Mouse (Mus musculus): ENCODE data around the gene Spem2.

Spem2 gene

GRCm38 (mm10) chr11:69835326-69835965 is 17.2 kb upstream of the Spem2 start:
- no peak for DNase-seq

GRCm38 (mm10) chr11:69834001-69834549 is 15.8 kb upstream of the Spem2 start:
- DNase-seq: no peak

- no peak for DNase-seq
Measured at GRCm38 (mm10) chr11:69833554-69833953, 15.3 kb upstream of the Spem2 start.

GRCm38 (mm10) chr11:69828832-69829231 is 10.6 kb upstream of the Spem2 start:
- no peak for DNase-seq

- DNase-seq: no peak
Measured at GRCm38 (mm10) chr11:69823456-69823855, 5.2 kb upstream of the Spem2 start.

GRCm38 (mm10) chr11:69822080-69822479 is 3.8 kb upstream of the Spem2 start, which contains the start of gene Spem1:
Gene Spem1, minus strand, starts transcription at chr11:69822180.
- DNase-seq: no peak

- no peak for DNase-seq
Measured at GRCm38 (mm10) chr11:69818871-69819270, 606 bp upstream of the Spem2 start.

- DNase-seq: no peak
Measured at GRCm38 (mm10) chr11:69816520-69816919, 1.7 kb downstream of the Spem2 start.

- no peak for DNase-seq
Measured at GRCm38 (mm10) chr11:69815155-69815554, 3.1 kb downstream of the Spem2 start, which contains the start of gene Gm39566. Gene Gm39566, minus strand, starts transcription at chr11:69815298.

GRCm38 (mm10) chr11:69810280-69810679 is 8.0 kb downstream of the Spem2 start:
- no peak for DNase-seq

GRCm38 (mm10) chr11:69807641-69808040 is 10.6 kb downstream of the Spem2 start:
- DNase-seq: no peak

- no peak for DNase-seq
Measured at GRCm38 (mm10) chr11:69806378-69806777, 11.9 kb downstream of the Spem2 start.

GRCm38 (mm10) chr11:69804972-69805909 is 13.0 kb downstream of the Spem2 start, which contains the start of gene Tmem102:
Gene Tmem102, minus strand, starts transcription at chr11:69805624.
- peak; percentile 87 to 91 for DNase-seq

GRCm38 (mm10) chr11:69804652-69804940 is 13.7 kb downstream of the Spem2 start:
- DNase-seq: peak in 1 of 2 experiments; percentile 56

GRCm38 (mm10) chr11:69803786-69804651 is 14.2 kb downstream of the Spem2 start:
- peak; percentile 76 to 83 for DNase-seq

GRCm38 (mm10) chr11:69803328-69803727 is 14.9 kb downstream of the Spem2 start:
- DNase-seq: no peak

- peak; percentile 74 to 75 for DNase-seq
Measured at GRCm38 (mm10) chr11:69802648-69803105, 15.6 kb downstream of the Spem2 start.

- no peak for DNase-seq
Measured at GRCm38 (mm10) chr11:69801379-69801977, 16.8 kb downstream of the Spem2 start, which contains the start of gene Fgf11. Gene Fgf11, minus strand, starts transcription at chr11:69801857.

- DNase-seq: peak in 1 of 2 experiments; percentile 39
Measured at GRCm38 (mm10) chr11:69800392-69801197, 17.7 kb downstream of the Spem2 start.

GRCm38 (mm10) chr11:69800138-69800391 is 18.2 kb downstream of the Spem2 start:
- DNase-seq: no peak

GRCm38 (mm10) chr11:69799394-69800137 is 18.7 kb downstream of the Spem2 start:
- no peak for DNase-seq

Data from kidney, adult 8-10 months (tissue).